Mouse (Mus musculus) MEL (cell line): Measurements from ENCODE around the gene Tgfbrap1. TPM values are rescaled to one million over a fixed set of nuclear protein-coding genes. Genes with fewer than 3 reads are reported as not detected.

Experiments used
- DNase-seq: peaks from one replicate; pipeline ENCODE4 v3.0.0; 2011; ENCODE audit warnings: low read depth, low spot score
- H3K27ac ChIP-seq: 2 replicates; pipeline ENCODE4 v1.5.1; 2012; ENCODE audit warnings: low read depth, mild to moderate bottlenecking, control low read depth, low read length, moderate library complexity; ENCODE audit not compliant: control insufficient read depth
- H3K27me3 ChIP-seq, 2 experiments: fragments of 150-350 bp in 1 of 2; sonication (generic) in 1 of 2; 2 replicates each; pipeline ENCODE4 v1.6.1; 2012; ENCODE audit warnings: low read length in 2 of 2, mild to moderate bottlenecking in 2 of 2, improper control_type of control experiment in 1 of 2, moderate library complexity in 1 of 2; ENCODE audit not compliant: insufficient read depth in 2 of 2, control insufficient read depth in 1 of 2
- H3K36me3 ChIP-seq, 2 experiments: 2 replicates each; pipeline ENCODE4 v1.6.1; 2012 to 2014; ENCODE audit warnings: low read length in 2 of 2, improper control_type of control experiment in 1 of 2, inconsistent platforms in 1 of 2, mild to moderate bottlenecking in 1 of 2; ENCODE audit not compliant: insufficient read depth in 2 of 2, control insufficient read depth in 1 of 2
- H3K4me1 ChIP-seq, 2 experiments: fragments of 150-350 bp in 1 of 2; sonication (generic) in 1 of 2; 2 replicates each; pipeline ENCODE4 v1.6.1; 2012; ENCODE audit warnings: low read length in 2 of 2, improper control_type of control experiment in 1 of 2, mild to moderate bottlenecking in 1 of 2; ENCODE audit not compliant: insufficient read depth in 2 of 2, control insufficient read depth in 1 of 2
- H3K4me3 ChIP-seq, 2 experiments: fragments of 150-350 bp in 1 of 2; sonication (generic) in 1 of 2; 2 replicates each; pipeline ENCODE4 v1.5.1; 2012; ENCODE audit warnings: low read depth in 2 of 2, low read length in 2 of 2, mild to moderate bottlenecking in 2 of 2, moderate library complexity in 2 of 2, control low read depth in 1 of 2, improper control_type of control experiment in 1 of 2; ENCODE audit not compliant: control insufficient read depth in 1 of 2, insufficient read depth in 1 of 2
- H3K79me2 ChIP-seq: 2 replicates; pipeline ENCODE4 v1.6.1; 2012; ENCODE audit warnings: mild to moderate bottlenecking, low read length, moderate library complexity; ENCODE audit not compliant: control insufficient read depth, poor library complexity, insufficient read depth
- H3K9ac ChIP-seq: 2 replicates; pipeline ENCODE4 v1.6.1; 2012; ENCODE audit warnings: low read depth, mild to moderate bottlenecking, control low read depth, low read length, moderate library complexity; ENCODE audit not compliant: control insufficient read depth, poor library complexity, severe bottlenecking
- H3K9me3 ChIP-seq: fragments of 150-350 bp; sonication (generic); replicated peaks from 2 replicates; pipeline ENCODE4 v1.6.1; 2012; ENCODE audit warnings: mild to moderate bottlenecking, low read length, improper control_type of control experiment, moderate library complexity; ENCODE audit not compliant: insufficient read depth
- BHLHE40 ChIP-seq: IDR thresholded peaks from 2 replicates; pipeline ENCODE4 v1.6.1; 2012; ENCODE audit warnings: low read depth, mild to moderate bottlenecking, inconsistent platforms, low read length, improper control_type of control experiment, borderline replicate concordance
- CHD1 ChIP-seq: IDR thresholded peaks from 2 replicates; pipeline ENCODE4 v1.6.1; 2012; ENCODE audit warnings: low read depth, mild to moderate bottlenecking, inconsistent platforms, low read length, improper control_type of control experiment
- CTCF ChIP-seq, 3 experiments: IDR thresholded peaks in 2 of 3; conservative IDR thresholded peaks in 1 of 3; 2 replicates each; pipeline ENCODE4 v1.5.1; 2011 to 2012; ENCODE audit warnings: low read length in 3 of 3, low read depth in 2 of 3, mild to moderate bottlenecking in 2 of 3, improper control_type of control experiment in 1 of 3, inconsistent platforms in 1 of 3, mixed read lengths in 1 of 3, moderate library complexity in 1 of 3; ENCODE audit not compliant: control insufficient read depth in 1 of 3, insufficient read depth in 1 of 3, poor library complexity in 1 of 3, severe bottlenecking in 1 of 3
- ELF1 ChIP-seq: IDR thresholded peaks from 2 replicates; pipeline ENCODE4 v1.6.1; 2014; ENCODE audit warnings: low read depth, mild to moderate bottlenecking, inconsistent platforms, low read length, improper control_type of control experiment, moderate library complexity
- GATA1 ChIP-seq: IDR thresholded peaks from 2 replicates; pipeline ENCODE4 v1.6.1; 2011; ENCODE audit warnings: low read depth, low read length, improper control_type of control experiment
- KAT2A ChIP-seq: conservative IDR thresholded peaks from 2 replicates; pipeline ENCODE4 v1.6.1; 2012; ENCODE audit warnings: low read depth, low read length, improper control_type of control experiment, inconsistent platforms
- MYC ChIP-seq: IDR thresholded peaks from 2 replicates; pipeline ENCODE4 v1.6.1; 2011; ENCODE audit warnings: low read depth, mild to moderate bottlenecking, low read length, improper control_type of control experiment, moderate library complexity
- RCOR1 ChIP-seq: IDR thresholded peaks from 2 replicates; pipeline ENCODE4 v1.6.1; 2012; ENCODE audit warnings: low read depth, mild to moderate bottlenecking, inconsistent platforms, low read length, improper control_type of control experiment
- SIN3A ChIP-seq: IDR thresholded peaks from 2 replicates; pipeline ENCODE4 v1.6.1; 2012; ENCODE audit warnings: low read length, improper control_type of control experiment, inconsistent platforms
- TAL1 ChIP-seq: IDR thresholded peaks from 2 replicates; pipeline ENCODE4 v1.6.1; 2012; ENCODE audit warnings: mild to moderate bottlenecking, inconsistent platforms, low read length, moderate library complexity, mixed read lengths
- TBP ChIP-seq: IDR thresholded peaks from 2 replicates; pipeline ENCODE4 v1.8.0; 2011; ENCODE audit warnings: low read depth, low read length, improper control_type of control experiment
- TCF12 ChIP-seq: IDR thresholded peaks from 2 replicates; pipeline ENCODE4 v1.6.1; 2014; ENCODE audit warnings: low read depth, mild to moderate bottlenecking, inconsistent platforms, low read length, improper control_type of control experiment, moderate library complexity
- ZMIZ1 ChIP-seq: IDR thresholded peaks from 2 replicates; pipeline ENCODE4 v1.6.1; 2012; ENCODE audit warnings: low read depth, mild to moderate bottlenecking, inconsistent platforms, low read length, improper control_type of control experiment, moderate library complexity
- polyA plus RNA-seq, 2 experiments: library from polyadenylated mRNA; stranded (reverse) in 1 of 2; unstranded in 1 of 2; fragments of >175 nt in 1 of 2; fragments of >200 nt in 1 of 2; gene quantifications; 2 replicates each; pipeline versions ENCODE4 v1.2.1 to v1.2.4; 2012; ENCODE audit warnings: low replicate concordance in 2 of 2, low read depth in 1 of 2; ENCODE audit not compliant: insufficient read length in 2 of 2, insufficient read depth in 1 of 2, missing spikeins in 1 of 2
- total RNA-seq: library from RNA; depleted of rRNA; stranded (reverse); fragments of 300-350 nt; gene quantifications from 2 replicates; pipeline ENCODE4 v1.2.3, GENCODE M21; 2012

The Tgfbrap1 gene
- total and polyA plus RNA-seq, 3 experiments = 9.2 to 17.6 TPM; not detected in 1

GRCm38 (mm10) chr1:43124726-43125125 is 26.3 kb upstream of the Tgfbrap1 start:
- no peak for DNase-seq
- Histone ChIP-seq H3K4me1 (no peaks in the 10 kb centered on the region), H3K79me2 (no peaks in the 10 kb centered on the region), H3K27me3 (no peaks in the 10 kb centered on the region; a peak in 1 of 4 replicates), H3K27ac (no peak overlapping the region), H3K36me3 (no peaks in the 10 kb centered on the region), H3K4me3 (no peak overlapping the region), H3K9ac (no peak overlapping the region), H3K9me3 (no peaks in the 10 kb centered on the region)
- TF ChIP-seq CHD1 (no peak), RCOR1 (no peak), TCF12 (no peak), CTCF (IDR thresholded peaks at IDR 0.05 in 2 of 3, conservative IDR thresholded peaks at IDR 0.05 in 1 of 3; ENCODE audit: control insufficient read depth in 1 of 3, insufficient read depth in 1 of 3, low read depth in 2 of 3, low read length in 3 of 3, poor library complexity in 1 of 3, severe bottlenecking in 1 of 3) (no peak)

GRCm38 (mm10) chr1:43122616-43123015 is 24.2 kb upstream of the Tgfbrap1 start:
- DNase-seq = no peak
- no peaks in the 10 kb centered on the region for H3K4me1 ChIP-seq
- no peak for TF ChIP-seq SIN3A
- TF ChIP-seq ELF1 = no peak
- TF ChIP-seq GATA1 = no peak
- no peak for TF ChIP-seq ZMIZ1
- no peak for TF ChIP-seq TAL1
- TF ChIP-seq TCF12 = no peak
- TF ChIP-seq, all 39 proteins: peak for 0
- Histone ChIP-seq H3K9me3 (no peaks in the 10 kb centered on the region), H3K27me3 (no peaks in the 10 kb centered on the region), H3K9ac (no peak overlapping the region), H3K4me3 (no peak overlapping the region), H3K36me3 (peaks cover 0 to 2% of the 10 kb centered on the region in 2 experiments; a peak in 1 of 4 replicates), H3K79me2 (no peaks in the 10 kb centered on the region), H3K27ac (no peak overlapping the region)

DNA sequence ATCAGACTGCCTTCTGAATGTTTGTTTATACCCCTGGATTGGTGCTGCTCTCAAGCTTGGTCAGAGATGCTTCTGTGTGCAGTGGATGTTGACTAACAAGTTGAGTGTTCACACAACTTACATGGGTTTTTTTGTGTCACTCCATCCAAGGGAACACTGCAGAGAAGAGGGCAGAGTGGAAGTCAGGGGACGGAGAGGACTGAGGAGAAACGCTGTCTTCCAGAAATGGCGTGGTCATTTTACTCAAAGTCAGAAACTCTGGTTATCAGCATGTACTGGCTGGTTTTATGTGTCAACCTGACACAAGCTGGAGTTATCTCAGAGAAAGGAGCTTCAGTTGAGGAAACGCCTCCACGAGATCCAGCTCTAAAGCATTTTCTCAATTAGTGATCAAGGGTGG is 22.5 kb upstream of the Tgfbrap1 start:
- Histone ChIP-seq H3K27ac (no peak overlapping the region), H3K9ac (no peak overlapping the region), H3K9me3 (no peaks in the 10 kb centered on the region), H3K4me3 (no peak overlapping the region), H3K36me3 (peaks cover 0 to 4% of the 10 kb centered on the region in 2 experiments; a peak in 1 of 4 replicates), H3K4me1 (no peaks in the 10 kb centered on the region), H3K27me3 (no peaks in the 10 kb centered on the region), H3K79me2 (no peaks in the 10 kb centered on the region)
- DNase-seq = no peak
- TF ChIP-seq MYC = no peak
- no peak for TF ChIP-seq KAT2A
- no peak for TF ChIP-seq BHLHE40
- no peak for TF ChIP-seq TBP
